Mouse (Mus musculus) heart, embryonic 15.5 days (tissue): ENCODE measurements at regions not wholly inside any gene's neighbourhood (a gene's known extent, or its start where the extent isn't known, plus 50 kb on each side); places are given as distances from the start of the nearest gene placed in this dataset.

ENCODE experiments used
- ATAC-seq: fragments of 200-750 bp; cut with Nextera tagmentation; replicated peaks from 2 replicates; pipeline ENCODE4 v1.8.0; 2017; ENCODE audit warnings: low read depth, moderate TSS enrichment; ENCODE audit not compliant: insufficient number of reproducible peaks, insufficient read depth, low FRiP score
- H3K27ac ChIP-seq: fragments of 300-500 bp; sonication (generic); 2 replicates; pipeline ENCODE4 v1.5.1; 2015; ENCODE audit warnings: mild to moderate bottlenecking, inconsistent platforms
- H3K27me3 ChIP-seq: fragments of 300-500 bp; sonication (generic); 2 replicates; pipeline ENCODE4 v1.6.1; 2015; ENCODE audit warnings: inconsistent platforms
- H3K36me3 ChIP-seq: fragments of 300-500 bp; sonication (generic); 2 replicates; pipeline ENCODE4 v1.6.1; 2015; ENCODE audit warnings: mild to moderate bottlenecking, inconsistent platforms
- H3K4me1 ChIP-seq: fragments of 300-500 bp; sonication (generic); replicated peaks from 2 replicates; pipeline ENCODE4 v1.6.1; 2015; ENCODE audit warnings: inconsistent platforms
- H3K4me2 ChIP-seq: fragments of 300-500 bp; sonication (generic); 2 replicates; pipeline ENCODE4 v1.6.1; 2015; ENCODE audit warnings: inconsistent platforms, mild to moderate bottlenecking, moderate library complexity
- H3K4me3 ChIP-seq: fragments of 300-500 bp; sonication (generic); 2 replicates; pipeline ENCODE4 v1.5.1; 2015; ENCODE audit warnings: mild to moderate bottlenecking, inconsistent platforms
- H3K9ac ChIP-seq: fragments of 300-500 bp; sonication (generic); 2 replicates; pipeline ENCODE4 v1.6.1; 2015; ENCODE audit warnings: mild to moderate bottlenecking, inconsistent platforms
- H3K9me3 ChIP-seq: fragments of 300-500 bp; sonication (generic); replicated peaks from 2 replicates; pipeline ENCODE4 v1.6.1; 2016; ENCODE audit warnings: inconsistent platforms
- WGBS: fragments of 180-500 bp; shearing (Covaris S2); methylation state at CpG from one replicate; pipeline ENCODE4 v1.1.7; 2015; ENCODE audit warnings: mixed read lengths; 5-methylcytosine and 5-hydroxymethylcytosine counted together

DNA sequence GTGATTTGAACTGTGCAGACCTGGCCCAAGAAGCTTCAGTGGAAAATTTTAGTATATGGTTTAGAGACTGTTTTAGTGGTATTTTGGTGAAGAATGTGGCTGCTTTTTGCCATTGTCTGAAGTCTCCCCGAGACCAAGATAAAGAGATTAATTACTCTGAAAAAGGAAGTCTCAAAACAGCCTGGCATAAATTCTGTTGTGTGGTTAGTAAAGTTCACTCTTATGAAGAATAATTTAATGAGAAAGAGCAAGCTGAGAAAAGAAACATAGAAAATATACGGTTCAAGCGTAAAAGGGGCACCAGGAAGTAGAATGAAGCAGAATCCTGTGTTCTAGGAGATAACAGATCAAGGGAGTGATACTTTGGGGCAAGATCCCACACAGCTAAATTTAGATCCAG lies 144.0 kb upstream of the Palmd start:
- no peak overlapping the region for H3K27ac ChIP-seq
- no peaks in the 10 kb centered on the region for H3K36me3 ChIP-seq
- no peak for ATAC-seq
- no peak overlapping the region for H3K9ac ChIP-seq
- H3K9me3 ChIP-seq: no peaks in the 10 kb centered on the region
- no peaks in the 10 kb centered on the region for H3K27me3 ChIP-seq
- WGBS: 80% methylated on average over 3 of the region's 3 CpGs
- H3K4me3 ChIP-seq: no peak overlapping the region
- H3K4me2 ChIP-seq: no peak overlapping the region
- H3K4me1 ChIP-seq: no peaks in the 10 kb centered on the region

DNA sequence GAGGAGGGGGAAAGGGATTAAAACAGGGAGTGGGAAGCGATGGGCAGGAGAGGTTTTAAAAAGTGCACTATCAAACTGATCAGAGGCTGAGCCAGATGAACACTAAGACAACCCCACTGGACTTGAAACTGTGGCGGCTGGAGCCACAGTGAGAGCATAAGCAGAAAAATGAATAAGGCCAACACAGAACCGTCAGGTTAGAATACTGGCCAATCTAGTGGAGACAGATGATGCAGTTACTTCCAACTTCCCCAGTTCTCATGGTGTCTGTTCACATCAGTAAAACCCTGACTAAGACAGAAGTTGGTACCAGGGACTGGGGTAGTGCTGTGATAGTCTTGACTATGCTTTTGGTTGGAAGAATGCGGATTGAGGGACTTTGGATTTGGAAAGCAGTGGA lies 143.5 kb upstream of the Palmd start:
- Histone ChIP-seq H3K9ac (no peak overlapping the region), H3K36me3 (no peaks in the 10 kb centered on the region), H3K4me3 (no peak overlapping the region), H3K27me3 (no peaks in the 10 kb centered on the region), H3K27ac (no peak overlapping the region), H3K4me1 (no peaks in the 10 kb centered on the region), H3K4me2 (no peak overlapping the region), H3K9me3 (no peaks in the 10 kb centered on the region)
- 85% methylated on average over 4 of the region's 4 CpGs for WGBS
- no peak for ATAC-seq

DNA sequence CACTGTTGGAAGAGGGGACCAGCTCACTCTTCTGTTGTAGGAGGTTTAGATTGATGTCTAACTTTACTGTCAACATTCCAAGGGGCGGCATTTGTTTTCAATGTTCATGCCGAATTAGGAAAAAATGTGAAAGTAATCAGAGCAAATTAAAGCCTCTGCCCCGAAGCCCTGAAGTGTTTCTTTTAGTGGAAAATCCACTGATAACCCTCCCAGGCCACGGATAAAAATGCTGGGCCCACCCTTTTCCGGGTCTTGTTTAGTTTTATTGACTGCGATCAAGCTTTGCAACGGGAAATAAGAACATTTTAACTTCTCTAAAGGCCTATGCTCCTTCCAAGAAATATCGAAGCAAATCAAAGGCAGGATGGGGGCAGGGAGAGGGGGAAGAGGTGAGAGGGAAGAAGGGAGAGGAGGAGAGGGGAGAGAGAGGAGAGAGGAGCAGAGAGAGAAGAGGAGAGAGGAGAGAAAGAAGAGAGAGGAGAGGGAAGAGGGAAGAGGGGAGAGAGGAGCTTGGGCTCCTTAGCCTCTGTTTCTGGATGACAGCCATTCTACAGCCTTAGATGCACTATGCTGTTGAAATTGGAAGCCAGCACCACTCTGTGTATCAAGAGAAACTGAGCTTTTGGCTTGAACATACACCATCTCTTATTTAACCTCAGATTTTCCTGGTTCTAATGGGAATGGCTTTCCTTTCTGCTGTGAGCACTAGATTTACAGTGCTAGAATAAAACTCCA lies 140.3 kb upstream of the Palmd start:
- Histone ChIP-seq H3K9me3 (no peaks in the 10 kb centered on the region), H3K9ac (no peak overlapping the region), H3K36me3 (no peaks in the 10 kb centered on the region), H3K4me2 (no peak overlapping the region), H3K27ac (0 out of 2 replicates have a peak overlapping the region, but pooled peaks have one; percentile 24), H3K4me1 (no peaks in the 10 kb centered on the region), H3K4me3 (no peak overlapping the region), H3K27me3 (no peaks in the 10 kb centered on the region)
- WGBS: 51% methylated on average over 8 of the region's 8 CpGs
- ATAC-seq: no peak

DNA sequence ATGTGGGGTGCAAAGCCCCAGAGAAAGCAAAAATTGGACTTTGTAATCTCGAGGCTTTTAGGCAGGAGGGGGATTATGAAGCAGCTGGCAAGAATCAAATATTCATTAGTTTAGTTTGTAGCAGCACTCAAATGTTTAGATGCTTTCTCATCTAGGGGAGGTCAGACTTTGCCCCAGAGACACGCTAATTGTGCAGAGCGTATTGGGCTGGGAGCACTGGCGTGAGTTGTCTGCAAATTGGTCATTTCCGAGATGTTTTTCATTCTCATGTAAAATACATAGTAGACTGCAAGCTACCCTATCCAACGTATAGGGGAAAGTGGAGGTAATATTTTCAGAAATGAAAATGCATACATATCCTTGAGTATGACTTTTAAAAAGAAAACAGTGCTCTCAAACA lies 139.2 kb upstream of the Palmd start:
- no peak for ATAC-seq
- no peaks in the 10 kb centered on the region for H3K27me3 ChIP-seq
- no peak overlapping the region for H3K27ac ChIP-seq
- no peaks in the 10 kb centered on the region for H3K4me1 ChIP-seq
- no peaks in the 10 kb centered on the region for H3K9me3 ChIP-seq
- no peak overlapping the region for H3K9ac ChIP-seq
- H3K36me3 ChIP-seq: no peaks in the 10 kb centered on the region
- 69% methylated on average over 6 of the region's 6 CpGs for WGBS
- no peak overlapping the region for H3K4me2 ChIP-seq
- no peak overlapping the region for H3K4me3 ChIP-seq

DNA sequence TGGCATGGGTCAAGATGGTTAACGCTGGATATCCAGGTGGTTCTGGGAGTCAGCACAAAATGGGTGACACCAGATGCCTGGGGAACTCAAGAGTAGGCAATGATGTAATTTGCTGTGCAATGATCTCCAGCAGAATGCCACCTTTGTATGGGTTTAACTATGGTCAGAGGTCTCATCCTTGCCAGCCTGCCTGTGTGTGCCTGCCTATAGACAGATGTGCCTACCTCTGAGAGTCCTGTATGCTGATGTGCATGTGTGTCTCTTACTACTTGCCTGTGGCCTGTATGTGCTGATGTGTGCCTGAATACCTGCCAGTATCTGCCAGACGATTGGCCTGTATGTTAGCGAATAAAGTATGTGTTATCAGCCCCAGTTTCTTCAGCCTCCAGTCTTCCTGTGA lies 138.6 kb upstream of the Palmd start:
- Histone ChIP-seq H3K9ac (no peak overlapping the region), H3K4me2 (no peak overlapping the region), H3K4me3 (no peak overlapping the region), H3K4me1 (no peaks in the 10 kb centered on the region), H3K27me3 (no peaks in the 10 kb centered on the region), H3K9me3 (no peaks in the 10 kb centered on the region), H3K27ac (no peak overlapping the region), H3K36me3 (no peaks in the 10 kb centered on the region)
- ATAC-seq: no peak
- 67% methylated on average over 3 of the region's 3 CpGs for WGBS

DNA sequence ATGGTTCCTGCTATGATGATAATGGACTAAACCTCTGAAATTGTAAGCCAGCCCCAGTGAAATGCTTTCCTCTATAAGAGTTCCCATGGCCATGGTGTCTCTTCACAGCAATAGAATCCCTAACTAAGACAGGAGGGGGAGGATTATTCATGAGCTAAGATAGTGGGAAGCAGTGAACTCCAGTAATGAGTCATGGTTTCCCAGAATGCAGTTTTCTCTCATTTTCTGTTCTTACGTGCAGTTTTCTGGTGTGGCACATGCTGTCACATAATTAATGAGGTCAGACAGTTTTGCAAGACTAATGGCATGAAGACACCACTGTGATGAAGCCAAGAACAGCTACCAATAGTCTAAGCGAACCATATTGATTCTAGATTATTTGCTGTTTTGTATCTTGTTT lies 118.9 kb upstream of the Palmd start:
- H3K36me3 ChIP-seq: no peaks in the 10 kb centered on the region
- ATAC-seq: no peak
- no peaks in the 10 kb centered on the region for H3K27me3 ChIP-seq
- H3K27ac ChIP-seq: no peak overlapping the region
- no peak overlapping the region for H3K9ac ChIP-seq
- no peaks in the 10 kb centered on the region for H3K4me1 ChIP-seq
- H3K9me3 ChIP-seq: no peaks in the 10 kb centered on the region
- WGBS: 67% methylated on average over 2 of the region's 2 CpGs
- no peak overlapping the region for H3K4me3 ChIP-seq
- H3K4me2 ChIP-seq: no peak overlapping the region

DNA sequence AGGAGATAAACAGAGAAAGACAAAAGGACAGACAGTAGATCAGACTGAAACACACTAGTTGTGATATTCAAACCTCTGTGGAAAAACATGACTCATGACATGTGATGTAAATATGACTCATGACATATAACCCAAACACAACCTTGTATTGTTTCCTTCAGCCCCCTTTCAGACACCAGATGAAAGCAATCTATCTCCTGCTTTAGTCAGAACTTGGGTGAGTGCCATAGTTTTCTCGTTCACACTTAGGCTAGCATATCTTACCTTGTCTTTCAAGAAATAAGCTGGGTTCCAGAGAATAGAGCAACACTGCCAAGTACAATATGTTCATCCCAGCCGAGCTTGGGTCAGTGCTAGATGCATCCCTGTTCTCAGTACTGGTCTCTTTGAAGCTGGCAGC lies 107.9 kb upstream of the Palmd start:
- 17% methylated on average over 2 of the region's 2 CpGs for WGBS
- Histone ChIP-seq H3K9ac (no peak overlapping the region), H3K4me2 (no peak overlapping the region), H3K27ac (no peak overlapping the region), H3K4me3 (no peak overlapping the region), H3K27me3 (no peaks in the 10 kb centered on the region), H3K4me1 (no peaks in the 10 kb centered on the region), H3K36me3 (no peaks in the 10 kb centered on the region), H3K9me3 (no peaks in the 10 kb centered on the region)
- ATAC-seq: peak; percentile 50; the same call in 1 of the 2 replicates

DNA sequence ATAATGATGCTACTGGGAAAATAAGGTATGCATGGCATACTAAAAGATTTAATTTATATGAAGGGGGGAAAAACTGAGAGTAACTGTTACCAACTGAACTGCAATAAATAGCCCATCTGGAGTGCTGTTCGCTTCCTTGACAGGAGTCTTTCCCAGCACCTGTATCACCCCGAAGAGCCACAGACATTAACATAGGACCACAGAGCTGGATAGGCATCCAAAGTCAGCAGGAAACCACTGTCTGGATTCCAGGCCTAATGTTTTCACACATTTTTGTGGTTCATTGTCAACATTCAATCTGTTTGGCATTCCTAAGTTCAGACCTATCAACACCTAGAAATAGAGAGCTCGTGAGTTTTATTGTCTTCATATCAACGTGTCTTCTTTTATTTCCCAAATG lies 104.6 kb upstream of the Palmd start:
- H3K9ac ChIP-seq: no peak overlapping the region
- no peak overlapping the region for H3K4me3 ChIP-seq
- H3K27ac ChIP-seq: no peak overlapping the region
- no peaks in the 10 kb centered on the region for H3K27me3 ChIP-seq
- H3K36me3 ChIP-seq: no peaks in the 10 kb centered on the region
- H3K9me3 ChIP-seq: no peaks in the 10 kb centered on the region
- no peak for ATAC-seq
- no peaks in the 10 kb centered on the region for H3K4me1 ChIP-seq
- WGBS: 60% methylated on average over 4 of the region's 4 CpGs
- H3K4me2 ChIP-seq: no peak overlapping the region

DNA sequence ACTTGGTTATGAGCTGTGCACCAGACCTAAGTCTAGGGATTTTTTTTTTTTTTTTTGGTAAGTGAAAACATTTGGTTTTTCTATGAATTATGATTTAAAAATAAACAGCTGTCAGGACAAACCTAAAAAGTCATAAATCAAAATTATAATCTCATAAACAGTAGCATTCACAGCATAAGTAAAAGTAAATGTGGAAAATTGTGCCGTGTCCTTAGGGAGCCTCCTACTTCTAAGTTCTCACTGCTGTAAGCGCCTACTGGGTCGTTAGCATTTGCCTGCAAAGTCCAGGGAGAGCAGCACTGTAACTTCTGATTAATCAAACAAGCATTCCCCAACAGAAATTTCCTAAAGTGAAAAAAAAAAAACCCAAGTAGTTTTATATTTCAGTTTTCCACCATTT lies 104.2 kb upstream of the Palmd start:
- 61% methylated on average over 3 of the region's 3 CpGs for WGBS
- H3K9me3 ChIP-seq: no peaks in the 10 kb centered on the region
- H3K4me3 ChIP-seq: no peak overlapping the region
- H3K4me2 ChIP-seq: no peak overlapping the region
- no peak overlapping the region for H3K27ac ChIP-seq
- no peaks in the 10 kb centered on the region for H3K36me3 ChIP-seq
- no peak overlapping the region for H3K9ac ChIP-seq
- ATAC-seq: no peak
- no peaks in the 10 kb centered on the region for H3K4me1 ChIP-seq
- H3K27me3 ChIP-seq: no peaks in the 10 kb centered on the region

DNA sequence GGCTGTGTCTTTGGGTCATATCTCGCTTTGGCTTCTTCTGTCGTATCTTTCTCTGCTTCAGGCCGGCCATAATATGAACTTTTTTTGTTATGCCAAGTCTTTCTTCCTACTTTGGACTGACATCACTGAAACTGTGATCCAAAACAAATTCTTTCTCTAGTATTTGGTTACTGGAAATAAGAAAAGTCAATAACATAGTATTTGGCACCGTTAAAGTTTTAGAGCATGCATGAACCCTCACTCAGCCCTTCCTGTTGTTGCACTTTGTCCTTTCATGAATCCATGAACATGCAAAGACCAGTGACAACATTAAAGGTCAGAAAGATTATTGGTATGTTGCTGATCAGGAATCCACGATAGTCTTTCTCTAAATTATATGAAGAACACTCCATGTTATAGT lies 103.1 kb upstream of the Palmd start:
- H3K9ac ChIP-seq: no peak overlapping the region
- no peaks in the 10 kb centered on the region for H3K9me3 ChIP-seq
- no peak overlapping the region for H3K4me3 ChIP-seq
- ATAC-seq: no peak
- H3K4me2 ChIP-seq: no peak overlapping the region
- H3K27me3 ChIP-seq: no peaks in the 10 kb centered on the region
- H3K36me3 ChIP-seq: no peaks in the 10 kb centered on the region
- WGBS: 84% methylated on average over 5 of the region's 5 CpGs
- no peak overlapping the region for H3K27ac ChIP-seq
- no peaks in the 10 kb centered on the region for H3K4me1 ChIP-seq

DNA sequence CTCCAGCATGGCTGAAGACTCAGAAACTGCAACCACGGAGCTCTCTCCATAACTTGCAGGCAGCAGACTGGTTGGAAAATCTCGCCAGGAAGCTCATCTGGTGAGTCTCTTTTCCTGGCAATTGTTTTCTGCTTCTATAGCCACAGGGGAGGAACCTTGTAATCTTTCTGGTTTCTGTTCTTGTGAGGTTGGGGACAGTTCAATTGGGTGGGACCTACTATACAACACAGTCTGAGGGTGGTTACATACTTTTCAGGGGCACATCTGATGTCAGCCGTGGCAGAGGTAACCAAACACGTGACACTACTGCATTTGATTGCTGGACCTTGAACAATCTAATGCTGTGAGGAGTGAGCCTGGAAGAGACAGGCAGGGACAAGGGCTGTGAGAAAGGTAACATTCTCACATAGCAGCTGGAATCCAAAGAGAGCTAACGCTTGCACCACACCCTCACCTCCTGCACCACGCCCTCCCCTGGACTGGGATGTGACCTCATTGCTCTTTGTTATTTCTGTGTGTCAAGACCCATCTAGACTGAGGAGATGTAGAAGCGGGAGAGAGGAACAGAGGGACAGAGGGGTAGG lies 98.8 kb upstream of the Palmd start:
- H3K4me1 ChIP-seq: 0 out of 2 replicates have a peak, but pooled peaks cover 2% of the 10 kb centered on the region
- H3K4me3 ChIP-seq: no peak overlapping the region
- ATAC-seq: no peak
- WGBS: 62% methylated on average over 7 of the region's 7 CpGs
- H3K4me2 ChIP-seq: no peak overlapping the region
- no peak overlapping the region for H3K9ac ChIP-seq
- H3K36me3 ChIP-seq: no peaks in the 10 kb centered on the region
- H3K27ac ChIP-seq: peak overlapping the region; percentile 42; the same call in 1 of the 2 replicates
- H3K9me3 ChIP-seq: no peaks in the 10 kb centered on the region
- no peaks in the 10 kb centered on the region for H3K27me3 ChIP-seq

DNA sequence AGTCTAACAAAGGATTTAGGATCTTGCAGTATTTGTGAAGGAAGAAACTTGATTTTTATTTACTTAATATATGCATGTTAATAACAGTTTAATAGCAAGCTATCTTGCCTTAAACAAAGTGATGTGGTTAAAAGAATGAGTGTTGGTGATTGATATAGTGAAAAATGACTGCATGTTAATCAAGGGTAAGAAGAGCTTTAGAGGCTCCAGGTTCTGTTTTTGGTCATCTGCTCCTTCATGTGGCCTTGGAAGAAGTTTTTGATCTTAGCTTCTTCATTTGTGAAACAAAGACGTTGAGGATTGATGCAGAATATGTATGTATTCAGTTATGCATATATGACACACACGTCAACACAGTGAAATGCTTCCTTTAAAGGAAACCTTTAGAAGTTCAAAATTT lies 97.1 kb upstream of the Palmd start:
- Histone ChIP-seq H3K4me1 (0 out of 2 replicates have a peak, but pooled peaks cover 2% of the 10 kb centered on the region), H3K27me3 (no peaks in the 10 kb centered on the region), H3K4me3 (no peak overlapping the region), H3K36me3 (no peaks in the 10 kb centered on the region), H3K9me3 (no peaks in the 10 kb centered on the region), H3K4me2 (no peak overlapping the region), H3K27ac (no peak overlapping the region), H3K9ac (no peak overlapping the region)
- ATAC-seq: no peak
- WGBS: 82% methylated on average over 2 of the region's 2 CpGs
